Mouse (Mus musculus) embryonic facial prominence, embryonic 12.5 days (tissue): ENCODE measurements around the gene Cdc42bpa. TPM values are rescaled to one million over a fixed set of nuclear protein-coding genes. Genes with fewer than 3 reads are reported as not detected.

ENCODE experiments used
- ATAC-seq: fragments of 200-750 bp; cut with Nextera tagmentation; 2 replicates; pipeline ENCODE4 v1.8.0; 2017; ENCODE audit not compliant: insufficient number of reproducible peaks, insufficient read depth, low FRiP score, low TSS enrichment
- H3K27ac ChIP-seq: fragments of 300-500 bp; sonication (generic); 2 replicates; pipeline ENCODE4 v1.5.1; 2016; ENCODE audit warnings: mild to moderate bottlenecking
- H3K27me3 ChIP-seq: fragments of 300-500 bp; sonication (generic); 2 replicates; pipeline ENCODE4 v1.6.1; 2016; ENCODE audit warnings: mild to moderate bottlenecking, moderate library complexity
- H3K36me3 ChIP-seq: fragments of 300-500 bp; sonication (generic); 2 replicates; pipeline ENCODE4 v1.6.1; 2016; ENCODE audit warnings: mild to moderate bottlenecking
- H3K4me1 ChIP-seq: fragments of 300-500 bp; sonication (generic); 2 replicates; pipeline ENCODE4 v1.6.1; 2016
- H3K4me2 ChIP-seq: fragments of 300-500 bp; sonication (generic); replicated peaks from 2 replicates; pipeline ENCODE4 v1.6.1; 2016; ENCODE audit warnings: mild to moderate bottlenecking, moderate library complexity
- H3K4me3 ChIP-seq: fragments of 300-500 bp; sonication (generic); 2 replicates; pipeline ENCODE4 v1.5.1; 2016; ENCODE audit warnings: mild to moderate bottlenecking
- H3K9ac ChIP-seq: fragments of 300-500 bp; sonication (generic); 2 replicates; pipeline ENCODE4 v1.6.1; 2016; ENCODE audit warnings: mild to moderate bottlenecking, moderate library complexity
- H3K9me3 ChIP-seq: fragments of 300-500 bp; sonication (generic); 2 replicates; pipeline ENCODE4 v1.6.1; 2016; ENCODE audit warnings: mild to moderate bottlenecking, moderate library complexity
- WGBS: fragments of 180-500 bp; shearing (Covaris S2); methylation state at CpG from one replicate; pipeline ENCODE4 v1.1.7; 2016; 5-methylcytosine and 5-hydroxymethylcytosine counted together
- polyA plus RNA-seq: library from polyadenylated mRNA; unstranded; fragments of >200 nt; fragmentation: Nextera tagmentation; extraction: Ambion mirVana; gene quantifications from 2 replicates; pipeline ENCODE4 v1.2.1, GENCODE M21; 2016

Cdc42bpa gene
- polyA plus RNA-seq, result 18.4 and 20.2 TPM in 2 replicates

DNA sequence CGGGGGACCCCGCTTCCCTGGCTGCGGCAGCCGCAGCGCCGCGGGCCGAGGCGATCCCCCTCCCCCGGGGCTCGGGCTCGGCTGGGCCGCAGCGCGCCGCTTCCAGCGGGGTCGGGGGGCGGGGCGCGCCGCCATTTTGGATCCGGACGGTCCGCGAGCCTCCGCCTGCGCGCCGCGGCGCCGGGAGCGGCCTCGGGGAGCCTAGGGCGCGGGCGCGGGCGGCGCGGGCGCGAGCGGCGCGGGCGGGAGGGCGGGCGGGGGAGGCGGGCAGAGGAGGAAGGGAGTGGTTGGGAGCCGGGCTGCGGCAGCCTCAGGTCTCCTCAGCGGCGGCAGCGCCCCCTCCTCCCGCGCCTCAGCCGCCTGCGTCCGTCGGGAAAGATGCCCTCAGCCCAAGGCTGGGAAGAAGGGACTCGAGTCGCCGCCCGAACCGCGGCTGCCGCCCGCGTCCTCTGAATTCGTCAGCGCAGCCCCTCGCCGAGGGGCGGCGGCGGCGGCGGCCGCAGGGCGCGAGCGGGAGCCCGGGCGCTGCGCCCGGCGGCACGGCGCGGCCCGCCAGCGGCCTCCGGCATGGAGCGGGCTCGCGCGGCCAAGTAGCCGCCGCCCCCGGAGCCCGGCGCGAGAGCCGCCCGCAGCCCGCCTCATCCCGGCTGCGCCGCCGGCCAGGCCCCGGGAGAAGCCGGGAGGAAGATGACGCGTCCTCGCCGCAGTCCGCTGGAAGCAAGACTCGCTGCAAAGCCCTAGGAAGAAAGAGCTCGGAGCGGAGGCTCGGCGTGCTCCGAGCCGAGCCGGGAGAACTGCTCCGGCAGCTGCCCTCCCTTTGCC is at the start of gene Cdc42bpa:
TSS of gene Cdc42bpa (plus strand) at position 752 of the 822 bp plus-strand sequence.
- ATAC-seq, result peak; percentile 90
- Histone ChIP-seq H3K9ac (peak within 1 kb of the TSS; percentile 92), H3K4me2 (peak within 1 kb of the TSS; percentile 82), H3K9me3 (no peaks in the 10 kb centered on the region), H3K36me3 (no peaks in the 10 kb centered on the region), H3K4me1 (peaks cover 29% of the 10 kb centered on the region), H3K27me3 (no peaks in the 10 kb centered on the region), H3K27ac (peak within 1 kb of the TSS; percentile 92), H3K4me3 (peak within 1 kb of the TSS; percentile 73)
- under 1% methylated on average over 42 of the region's 128 CpGs for WGBS

DNA sequence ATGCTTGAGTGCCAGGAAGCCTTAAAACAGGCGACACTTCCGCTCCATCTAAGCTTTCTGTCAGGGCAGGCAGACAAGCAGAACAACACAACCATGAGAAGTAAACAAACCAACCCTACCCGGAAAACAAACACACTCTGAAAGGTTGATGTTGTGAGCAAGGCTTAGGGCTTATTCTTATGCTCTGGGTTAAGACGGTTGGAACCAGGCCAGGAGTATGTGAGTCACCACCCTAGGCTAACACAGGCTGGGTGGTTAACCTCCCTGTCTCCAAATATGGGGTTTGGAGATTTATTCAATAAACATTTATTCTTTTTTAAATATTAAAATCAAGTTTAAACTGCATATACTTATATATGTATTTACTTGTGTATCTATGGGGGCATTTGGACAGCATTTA is 46.8 kb upstream of the Cdc42bpa start:
- no peaks in the 10 kb centered on the region for H3K36me3 ChIP-seq
- WGBS, result 89% methylated on average over 4 of the region's 4 CpGs
- no peaks in the 10 kb centered on the region for H3K27me3 ChIP-seq
- H3K27ac ChIP-seq, result no peak overlapping the region
- no peak overlapping the region for H3K9ac ChIP-seq
- no peaks in the 10 kb centered on the region for H3K9me3 ChIP-seq
- H3K4me1 ChIP-seq, result no peaks in the 10 kb centered on the region
- H3K4me3 ChIP-seq, result no peak overlapping the region
- H3K4me2 ChIP-seq, result no peak overlapping the region
- ATAC-seq, result no peak

GRCm38 (mm10) chr1:179917036-179917435 is 43.2 kb upstream of the Cdc42bpa start:
- ATAC-seq, result no peak
- H3K36me3 ChIP-seq, result no peaks in the 10 kb centered on the region
- H3K4me2 ChIP-seq, result no peak overlapping the region
- H3K27ac ChIP-seq, result no peak overlapping the region
- no peaks in the 10 kb centered on the region for H3K4me1 ChIP-seq
- 59% methylated on average over 4 of the region's 4 CpGs for WGBS
- H3K4me3 ChIP-seq, result no peak overlapping the region
- H3K27me3 ChIP-seq, result no peaks in the 10 kb centered on the region
- no peaks in the 10 kb centered on the region for H3K9me3 ChIP-seq
- H3K9ac ChIP-seq, result no peak overlapping the region

GRCm38 (mm10) chr1:179917481-179917880 is 42.8 kb upstream of the Cdc42bpa start:
- ATAC-seq, result no peak
- H3K36me3 ChIP-seq, result no peaks in the 10 kb centered on the region
- H3K9ac ChIP-seq, result no peak overlapping the region
- no peaks in the 10 kb centered on the region for H3K4me1 ChIP-seq
- H3K9me3 ChIP-seq, result no peaks in the 10 kb centered on the region
- H3K27ac ChIP-seq, result no peak overlapping the region
- 78% methylated on average over 11 of the region's 11 CpGs for WGBS
- no peak overlapping the region for H3K4me2 ChIP-seq
- H3K4me3 ChIP-seq, result no peak overlapping the region
- no peaks in the 10 kb centered on the region for H3K27me3 ChIP-seq

DNA sequence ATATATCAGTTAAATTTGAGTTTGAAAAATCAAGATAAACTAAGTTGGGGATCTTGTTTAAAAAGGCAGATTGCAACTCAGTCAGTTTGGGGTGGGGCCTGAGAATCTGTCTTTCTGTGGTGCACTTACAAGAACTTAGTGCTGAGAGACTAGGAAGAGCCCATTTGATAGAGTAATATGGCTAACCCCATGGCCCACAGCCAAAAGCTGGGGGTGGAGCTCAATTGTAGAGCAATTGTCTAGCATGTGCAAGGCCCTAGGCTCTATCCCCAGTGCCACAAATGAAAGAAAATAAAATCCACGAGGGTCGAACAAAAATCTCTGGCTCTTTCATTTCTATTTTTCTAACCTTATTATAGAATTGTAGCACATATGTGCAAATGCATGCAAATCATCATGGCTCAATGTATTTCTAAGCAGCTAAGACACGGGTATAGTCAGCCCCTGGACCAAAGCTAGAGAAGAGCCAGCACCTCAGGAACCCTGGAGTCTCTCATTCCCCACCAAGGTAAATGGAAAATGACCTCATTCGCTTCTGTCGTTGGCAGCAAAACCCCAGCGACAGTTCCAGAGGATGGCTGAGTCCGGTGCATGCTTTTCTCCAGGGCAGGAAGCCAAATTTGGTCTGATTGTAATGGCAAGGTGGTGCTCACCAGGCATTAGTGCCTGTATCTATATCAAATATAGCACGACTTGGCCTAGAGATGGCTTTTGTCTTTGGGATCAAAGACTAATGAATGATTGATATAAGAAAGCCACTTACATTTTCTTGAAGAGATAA is 40.4 kb upstream of the Cdc42bpa start:
- Histone ChIP-seq H3K9ac (no peak overlapping the region), H3K4me3 (no peak overlapping the region), H3K4me2 (no peak overlapping the region), H3K27ac (no peak overlapping the region), H3K9me3 (no peaks in the 10 kb centered on the region), H3K36me3 (no peaks in the 10 kb centered on the region), H3K27me3 (no peaks in the 10 kb centered on the region), H3K4me1 (no peaks in the 10 kb centered on the region)
- WGBS, result 87% methylated on average over 8 of the region's 8 CpGs
- ATAC-seq, result no peak

DNA sequence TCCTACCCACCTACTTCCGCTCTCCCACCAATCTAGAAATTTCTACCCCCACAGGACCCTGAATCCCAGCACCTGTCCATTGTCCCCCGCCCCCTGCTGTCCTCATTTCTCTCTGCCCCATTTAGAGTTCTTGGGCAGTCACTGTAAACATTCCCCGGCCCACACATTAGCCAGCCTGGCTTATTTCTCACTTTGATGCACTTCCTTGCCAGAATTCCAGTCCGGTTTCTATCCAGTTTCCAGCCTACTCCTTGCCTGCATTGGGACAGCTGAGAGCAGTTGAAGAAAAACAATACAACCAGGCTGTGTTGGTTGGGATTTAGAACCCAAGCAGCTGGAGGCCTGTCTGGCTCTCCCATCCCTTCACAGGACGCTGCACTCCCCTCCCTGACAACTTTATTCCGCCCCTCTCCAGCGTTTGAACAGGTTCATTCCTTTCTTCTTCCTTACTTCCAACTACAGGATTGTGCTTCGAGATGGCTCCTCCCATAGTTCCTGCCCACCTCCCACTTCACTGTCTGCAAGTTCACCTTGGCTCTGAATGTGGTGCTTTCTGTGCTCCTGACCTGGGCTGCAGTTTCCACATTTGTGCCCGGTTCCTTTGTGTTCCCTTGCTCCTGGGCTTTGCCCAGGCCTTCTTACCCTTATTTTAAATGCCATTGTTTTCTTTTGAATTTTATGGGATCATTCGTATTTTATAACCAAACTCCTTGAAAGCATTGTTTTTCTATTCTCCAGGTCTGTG is 36.4 kb upstream of the Cdc42bpa start:
- 64% methylated on average over 10 of the region's 10 CpGs for WGBS

DNA sequence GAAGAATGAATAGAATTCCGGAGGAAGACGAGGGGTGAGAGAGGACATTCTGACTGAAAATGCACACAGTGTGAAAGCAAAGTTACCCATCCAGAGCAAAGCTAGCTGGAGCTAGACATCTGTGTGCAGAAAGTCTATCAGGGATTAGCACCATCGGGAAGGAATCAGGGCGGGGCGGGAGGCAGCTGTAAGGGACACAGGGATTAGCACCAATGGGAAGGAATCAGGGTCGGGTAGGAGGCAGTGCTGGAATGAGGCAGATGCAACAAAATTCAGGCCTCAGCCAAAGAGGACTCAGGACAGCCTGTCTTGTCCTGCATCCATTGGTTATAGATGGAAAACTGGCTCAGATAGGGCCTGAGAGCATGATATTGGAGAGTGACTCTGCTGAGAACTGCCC is 34.0 kb upstream of the Cdc42bpa start:
- H3K4me2 ChIP-seq, result no peak overlapping the region
- H3K36me3 ChIP-seq, result no peaks in the 10 kb centered on the region
- H3K27me3 ChIP-seq, result no peaks in the 10 kb centered on the region
- H3K27ac ChIP-seq, result no peak overlapping the region
- ATAC-seq, result no peak
- no peaks in the 10 kb centered on the region for H3K4me1 ChIP-seq
- H3K9me3 ChIP-seq, result no peaks in the 10 kb centered on the region
- 75% methylated on average over 6 of the region's 6 CpGs for WGBS
- H3K4me3 ChIP-seq, result no peak overlapping the region
- no peak overlapping the region for H3K9ac ChIP-seq

More for the DNA sequence above, 36.4 kb upstream of the Cdc42bpa start:
- H3K9ac ChIP-seq, result no peak overlapping the region
- H3K4me1 ChIP-seq, result no peaks in the 10 kb centered on the region
- H3K27me3 ChIP-seq, result no peaks in the 10 kb centered on the region
- no peak overlapping the region for H3K4me2 ChIP-seq
- H3K27ac ChIP-seq, result no peak overlapping the region
- no peak for ATAC-seq
- H3K36me3 ChIP-seq, result no peaks in the 10 kb centered on the region
- H3K4me3 ChIP-seq, result no peak overlapping the region
- H3K9me3 ChIP-seq, result no peaks in the 10 kb centered on the region

GRCm38 (mm10) chr1:179927102-179927501 is 33.2 kb upstream of the Cdc42bpa start:
- WGBS, result 86% methylated on average over 6 of the region's 6 CpGs
- Histone ChIP-seq H3K4me2 (no peak overlapping the region), H3K27ac (no peak overlapping the region), H3K27me3 (no peaks in the 10 kb centered on the region), H3K4me1 (no peaks in the 10 kb centered on the region), H3K9me3 (no peaks in the 10 kb centered on the region), H3K36me3 (no peaks in the 10 kb centered on the region), H3K4me3 (no peak overlapping the region), H3K9ac (no peak overlapping the region)
- ATAC-seq, result no peak

GRCm38 (mm10) chr1:179928822-179929221 is 31.4 kb upstream of the Cdc42bpa start:
- ATAC-seq, result no peak
- no peaks in the 10 kb centered on the region for H3K27me3 ChIP-seq
- H3K27ac ChIP-seq, result no peak overlapping the region
- H3K9ac ChIP-seq, result no peak overlapping the region
- no peaks in the 10 kb centered on the region for H3K36me3 ChIP-seq
- no peak overlapping the region for H3K4me3 ChIP-seq
- no peaks in the 10 kb centered on the region for H3K9me3 ChIP-seq
- no peaks in the 10 kb centered on the region for H3K4me1 ChIP-seq
- H3K4me2 ChIP-seq, result no peak overlapping the region
- WGBS, result 57% methylated on average over 7 of the region's 7 CpGs

- H3K36me3 ChIP-seq, result no peaks in the 10 kb centered on the region
- H3K4me3 ChIP-seq, result no peak overlapping the region
- ATAC-seq, result no peak
- no peaks in the 10 kb centered on the region for H3K9me3 ChIP-seq
- no peak overlapping the region for H3K27ac ChIP-seq
- H3K4me1 ChIP-seq, result no peaks in the 10 kb centered on the region
- WGBS, result 58% methylated on average over 3 of the region's 3 CpGs
- H3K4me2 ChIP-seq, result no peak overlapping the region
- no peak overlapping the region for H3K9ac ChIP-seq
- H3K27me3 ChIP-seq, result no peaks in the 10 kb centered on the region
Measured at GRCm38 (mm10) chr1:179931247-179931646, 29.0 kb upstream of the Cdc42bpa start.

GRCm38 (mm10) chr1:179934064-179934463 is 26.2 kb upstream of the Cdc42bpa start:
- H3K27ac ChIP-seq, result no peak overlapping the region
- no peaks in the 10 kb centered on the region for H3K9me3 ChIP-seq
- no peaks in the 10 kb centered on the region for H3K27me3 ChIP-seq
- no peak for ATAC-seq
- H3K4me3 ChIP-seq, result no peak overlapping the region
- H3K36me3 ChIP-seq, result no peaks in the 10 kb centered on the region
- no peak overlapping the region for H3K4me2 ChIP-seq
- H3K9ac ChIP-seq, result no peak overlapping the region
- no peaks in the 10 kb centered on the region for H3K4me1 ChIP-seq
- 82% methylated on average over 3 of the region's 3 CpGs for WGBS
